Mouse (Mus musculus): ENCODE measurements at regions not wholly inside any gene's neighbourhood (a gene's known extent, or its start where the extent isn't known, plus 50 kb on each side); places are given as distances from the start of the nearest gene placed in this dataset.

- no peak overlapping the region for H3K9ac ChIP-seq
- no peak overlapping the region for H3K4me3 ChIP-seq
- ATAC-seq (ENCODE audit: low FRiP score), result no peak
- H3K36me3 ChIP-seq, result no peaks in the 10 kb centered on the region
- no peak overlapping the region for H3K4me2 ChIP-seq (replicated peaks)
- H3K4me1 ChIP-seq, result no peaks in the 10 kb centered on the region
- 37% methylated on average over 2 of the region's 2 CpGs for WGBS
- no peak overlapping the region for H3K27ac ChIP-seq
- H3K9me3 ChIP-seq (replicated peaks), result 0 out of 2 replicates have a peak, but pooled peaks cover 2% of the 10 kb centered on the region
- no peaks in the 10 kb centered on the region for H3K27me3 ChIP-seq
These were observed 79.1 kb upstream of the Tle4 start for GRCm38 (mm10) chr19:14676929-14677328.

GRCm38 (mm10) chr19:14670821-14671104 is 72.9 kb upstream of the Tle4 start:
- Histone ChIP-seq H3K9ac (no peak overlapping the region), H3K36me3 (no peaks in the 10 kb centered on the region), H3K4me2 (replicated peaks) (no peak overlapping the region), H3K4me1 (peaks cover 8% of the 10 kb centered on the region), H3K9me3 (replicated peaks) (0 out of 2 replicates have a peak, but pooled peaks cover 2% of the 10 kb centered on the region), H3K27ac (no peak overlapping the region), H3K27me3 (no peaks in the 10 kb centered on the region), H3K4me3 (no peak overlapping the region)
- no peak for ATAC-seq (ENCODE audit: low FRiP score)

- no peaks in the 10 kb centered on the region for H3K27me3 ChIP-seq
- H3K4me2 ChIP-seq (replicated peaks), result 0 out of 2 replicates have a peak overlapping the region, but pooled peaks have one; percentile 13
- H3K4me3 ChIP-seq, result no peak overlapping the region
- H3K9me3 ChIP-seq (replicated peaks), result 0 out of 2 replicates have a peak, but pooled peaks cover 2% of the 10 kb centered on the region
- 41% methylated on average over 12 of the region's 13 CpGs for WGBS
- H3K27ac ChIP-seq, result no peak overlapping the region
- H3K36me3 ChIP-seq, result no peaks in the 10 kb centered on the region
- ATAC-seq (ENCODE audit: low FRiP score), result no peak
- H3K4me1 ChIP-seq, result peaks cover 8% of the 10 kb centered on the region
- H3K9ac ChIP-seq, result no peak overlapping the region
These were observed 72.4 kb upstream of the Tle4 start for GRCm38 (mm10) chr19:14670078-14670820.

- Histone ChIP-seq H3K4me2 (replicated peaks) (no peak overlapping the region), H3K36me3 (no peaks in the 10 kb centered on the region), H3K27ac (no peak overlapping the region), H3K4me1 (peaks cover 8% of the 10 kb centered on the region), H3K27me3 (no peaks in the 10 kb centered on the region), H3K4me3 (no peak overlapping the region), H3K9me3 (replicated peaks) (no peaks in the 10 kb centered on the region), H3K9ac (no peak overlapping the region)
- no peak for ATAC-seq (ENCODE audit: low FRiP score)
- 84% methylated on average over 4 of the region's 4 CpGs for WGBS
These were observed 70.8 kb upstream of the Tle4 start for GRCm38 (mm10) chr19:14668512-14669181.

- Histone ChIP-seq H3K4me3 (no peak overlapping the region), H3K4me1 (no peaks in the 10 kb centered on the region; the same call in 1 of the 2 replicates), H3K27me3 (no peaks in the 10 kb centered on the region), H3K4me2 (replicated peaks) (no peak overlapping the region), H3K9me3 (replicated peaks) (no peaks in the 10 kb centered on the region), H3K27ac (no peak overlapping the region), H3K36me3 (no peaks in the 10 kb centered on the region), H3K9ac (no peak overlapping the region)
- no peak for ATAC-seq (ENCODE audit: low FRiP score)
- 88% methylated on average over 3 of the region's 3 CpGs for WGBS
These were observed 67.0 kb upstream of the Tle4 start for GRCm38 (mm10) chr19:14664682-14665417.

- no peaks in the 10 kb centered on the region for H3K36me3 ChIP-seq
- no peaks in the 10 kb centered on the region; the same call in 1 of the 2 replicates for H3K4me1 ChIP-seq
- no peak overlapping the region for H3K9ac ChIP-seq
- no peak overlapping the region for H3K4me3 ChIP-seq
- no peak overlapping the region for H3K27ac ChIP-seq
- no peak overlapping the region for H3K4me2 ChIP-seq (replicated peaks)
- no peak for ATAC-seq (ENCODE audit: low FRiP score)
- WGBS, result 35% methylated on average over 2 of the region's 2 CpGs
- no peaks in the 10 kb centered on the region for H3K9me3 ChIP-seq (replicated peaks)
- H3K27me3 ChIP-seq, result no peaks in the 10 kb centered on the region
These were observed 66.3 kb upstream of the Tle4 start for GRCm38 (mm10) chr19:14664096-14664586.

- Histone ChIP-seq H3K4me2 (replicated peaks) (no peak overlapping the region), H3K27me3 (no peaks in the 10 kb centered on the region), H3K4me3 (no peak overlapping the region), H3K27ac (no peak overlapping the region), H3K4me1 (no peaks in the 10 kb centered on the region; the same call in 1 of the 2 replicates), H3K9ac (no peak overlapping the region), H3K9me3 (replicated peaks) (no peaks in the 10 kb centered on the region), H3K36me3 (no peaks in the 10 kb centered on the region)
- no peak for ATAC-seq (ENCODE audit: low FRiP score)
- WGBS, result 73% methylated on average over 4 of the region's 4 CpGs
These were observed 65.5 kb upstream of the Tle4 start for GRCm38 (mm10) chr19:14663350-14663749.

GRCm38 (mm10) chr19:14659725-14660124 is 61.9 kb upstream of the Tle4 start:
- Histone ChIP-seq H3K27ac (no peak overlapping the region), H3K36me3 (no peaks in the 10 kb centered on the region), H3K9me3 (replicated peaks) (no peaks in the 10 kb centered on the region), H3K4me1 (no peaks in the 10 kb centered on the region; the same call in 1 of the 2 replicates), H3K4me2 (replicated peaks) (no peak overlapping the region), H3K27me3 (no peaks in the 10 kb centered on the region), H3K9ac (no peak overlapping the region), H3K4me3 (no peak overlapping the region)
- 72% methylated on average over 4 of the region's 4 CpGs for WGBS
- ATAC-seq (ENCODE audit: low FRiP score), result no peak

- no peak for ATAC-seq (ENCODE audit: low FRiP score)
- Histone ChIP-seq H3K27me3 (no peaks in the 10 kb centered on the region), H3K27ac (no peak overlapping the region)
These were observed 60.6 kb upstream of the Tle4 start for GRCm38 (mm10) chr19:14658479-14658878.

GRCm38 (mm10) chr19:14656022-14656388 is 58.2 kb upstream of the Tle4 start:
- H3K9ac ChIP-seq, result no peak overlapping the region
- H3K27ac ChIP-seq, result no peak overlapping the region
- H3K27me3 ChIP-seq, result no peaks in the 10 kb centered on the region
- no peaks in the 10 kb centered on the region for H3K36me3 ChIP-seq
- H3K4me2 ChIP-seq (replicated peaks), result no peak overlapping the region
- ATAC-seq (ENCODE audit: low FRiP score), result no peak
- no peaks in the 10 kb centered on the region for H3K4me1 ChIP-seq
- WGBS, result 74% methylated on average over 2 of the region's 2 CpGs
- no peaks in the 10 kb centered on the region for H3K9me3 ChIP-seq (replicated peaks)
- no peak overlapping the region for H3K4me3 ChIP-seq

More at GRCm38 (mm10) chr19:14658479-14658878, 60.6 kb upstream of the Tle4 start:
- WGBS, result 97% methylated on average over 2 of the region's 2 CpGs
- H3K36me3 ChIP-seq, result no peaks in the 10 kb centered on the region
- H3K4me1 ChIP-seq, result no peaks in the 10 kb centered on the region; the same call in 1 of the 2 replicates
- H3K9ac ChIP-seq, result no peak overlapping the region
- no peak overlapping the region for H3K4me2 ChIP-seq (replicated peaks)
- no peaks in the 10 kb centered on the region for H3K9me3 ChIP-seq (replicated peaks)
- no peak overlapping the region for H3K4me3 ChIP-seq

- Histone ChIP-seq H3K9me3 (replicated peaks) (no peaks in the 10 kb centered on the region), H3K36me3 (no peaks in the 10 kb centered on the region), H3K4me1 (no peaks in the 10 kb centered on the region), H3K9ac (no peak overlapping the region), H3K27ac (no peak overlapping the region), H3K4me2 (replicated peaks) (no peak overlapping the region), H3K27me3 (no peaks in the 10 kb centered on the region), H3K4me3 (no peak overlapping the region)
- 79% methylated on average over 5 of the region's 5 CpGs for WGBS
- no peak for ATAC-seq (ENCODE audit: low FRiP score)
These were observed 57.6 kb upstream of the Tle4 start for GRCm38 (mm10) chr19:14655302-14656021.

All from hindbrain, embryonic 12.5 days (tissue).